Mouse (Mus musculus): ENCODE measurements around the gene Tas2r117. TPM values are rescaled to one million over a fixed set of nuclear protein-coding genes. Genes with fewer than 3 reads are reported as not detected.

Tas2r117 gene
- not detected in 2 replicates for polyA plus RNA-seq (2015; fragmentation: Nextera tagmentation; extraction: Ambion mirVana)

DNA sequence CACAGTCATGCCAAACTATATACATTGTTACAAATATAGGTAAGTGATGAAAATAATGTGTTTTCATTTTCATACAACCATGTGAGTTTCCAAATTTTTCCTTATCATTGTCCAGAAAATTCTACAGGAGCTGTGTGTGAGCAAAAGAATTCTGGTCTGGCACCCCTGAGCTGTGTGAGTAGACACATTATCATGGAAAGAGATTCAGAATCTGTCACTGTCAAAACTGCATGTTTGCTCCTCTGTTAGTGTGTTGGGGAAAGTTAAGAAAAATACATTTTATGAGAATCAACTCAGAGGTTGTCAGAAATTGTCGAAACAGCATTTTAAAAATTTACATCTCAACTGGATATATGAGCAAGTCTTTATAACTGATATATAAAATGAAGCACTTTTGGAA lies at the start of gene Tas2r117:
TSS of gene Tas2r117 (plus strand) at position 301 of the 400 bp plus-strand sequence.
- no peak for DNase-seq (ENCODE audit: low spot score)

- DNase-seq (ENCODE audit: low spot score), result no peak
These were observed 48.2 kb upstream of the Tas2r117 start, which contains the start of gene Tas2r124 for GRCm38 (mm10) chr6:132754430-132754829. Gene Tas2r124, plus strand, starts transcription at chr6:132754730.

- no peak for DNase-seq (ENCODE audit: low spot score)
These were observed 40.8 kb upstream of the Tas2r117 start, which contains the start of gene Tas2r102 for GRCm38 (mm10) chr6:132761831-132762230. Gene Tas2r102, plus strand, starts transcription at chr6:132762131.

GRCm38 (mm10) chr6:132778062-132778461 lies 24.6 kb upstream of the Tas2r117 start, which contains the start of gene Tas2r136:
Gene Tas2r136, minus strand, starts transcription at chr6:132778162.
- no peak for DNase-seq (ENCODE audit: low spot score)

- DNase-seq (ENCODE audit: low spot score), result no peak
These were observed 7.2 kb upstream of the Tas2r117 start for GRCm38 (mm10) chr6:132795393-132795792.

GRCm38 (mm10) chr6:132846842-132847241 lies 44.2 kb downstream of the Tas2r117 start, which contains the start of gene Tas2r123:
Gene Tas2r123, plus strand, starts transcription at chr6:132847142.
- DNase-seq (ENCODE audit: low spot score), result no peak

Other genes with a start within 250 kb of the Tas2r117 start
- gene Prh1, start 233.0 kb upstream of the Tas2r117 start, polyA plus RNA-seq (2015; fragmentation: Nextera tagmentation; extraction: Ambion mirVana), result not detected in 2 replicates
- gene Prp2, start 206.9 kb upstream of the Tas2r117 start, polyA plus RNA-seq (2015; fragmentation: Nextera tagmentation; extraction: Ambion mirVana), result not detected in 2 replicates
- gene A630073D07Rik, start 151.3 kb upstream of the Tas2r117 start, polyA plus RNA-seq (2015; fragmentation: Nextera tagmentation; extraction: Ambion mirVana), result not detected in 2 replicates
- gene Tas2r120, start 145.9 kb upstream of the Tas2r117 start, polyA plus RNA-seq (2015; fragmentation: Nextera tagmentation; extraction: Ambion mirVana), result not detected in 2 replicates
- gene Tas2r121, start 101.8 kb upstream of the Tas2r117 start, polyA plus RNA-seq (2015; fragmentation: Nextera tagmentation; extraction: Ambion mirVana), result not detected in 2 replicates
- not detected in 2 replicates for gene Tas2r122, start 90.9 kb upstream of the Tas2r117 start, polyA plus RNA-seq (2015; fragmentation: Nextera tagmentation; extraction: Ambion mirVana)
- not detected in 2 replicates for gene Tas2r115, start 64.8 kb upstream of the Tas2r117 start, polyA plus RNA-seq (2015; fragmentation: Nextera tagmentation; extraction: Ambion mirVana)
- gene Tas2r124, start 48.1 kb upstream of the Tas2r117 start, polyA plus RNA-seq (2015; fragmentation: Nextera tagmentation; extraction: Ambion mirVana), result not detected in 2 replicates
- not detected in 2 replicates for gene Tas2r102, start 40.7 kb upstream of the Tas2r117 start, polyA plus RNA-seq (2015; fragmentation: Nextera tagmentation; extraction: Ambion mirVana)
- not detected in 2 replicates for gene Tas2r136, start 24.7 kb upstream of the Tas2r117 start, polyA plus RNA-seq (2015; fragmentation: Nextera tagmentation; extraction: Ambion mirVana)
- gene Tas2r123, start 44.3 kb downstream of the Tas2r117 start, polyA plus RNA-seq (2015; fragmentation: Nextera tagmentation; extraction: Ambion mirVana), result not detected in 2 replicates
- not detected in 2 replicates for gene Tas2r116, start 52.6 kb downstream of the Tas2r117 start, polyA plus RNA-seq (2015; fragmentation: Nextera tagmentation; extraction: Ambion mirVana)
- gene Tas2r110, start 65.2 kb downstream of the Tas2r117 start, polyA plus RNA-seq (2015; fragmentation: Nextera tagmentation; extraction: Ambion mirVana), result not detected in 2 replicates
- not detected in 2 replicates for gene Tas2r113, start 90.2 kb downstream of the Tas2r117 start, polyA plus RNA-seq (2015; fragmentation: Nextera tagmentation; extraction: Ambion mirVana)
- not detected in 2 replicates for gene Tas2r125, start 106.8 kb downstream of the Tas2r117 start, polyA plus RNA-seq (2015; fragmentation: Nextera tagmentation; extraction: Ambion mirVana)
- 0.14 TPM in 1 of 2 replicates, not detected in the other for gene Tas2r129, start 148.3 kb downstream of the Tas2r117 start, polyA plus RNA-seq (2015; fragmentation: Nextera tagmentation; extraction: Ambion mirVana)
- not detected in 2 replicates for gene Tas2r131, start 155.1 kb downstream of the Tas2r117 start, polyA plus RNA-seq (2015; fragmentation: Nextera tagmentation; extraction: Ambion mirVana)
- gene Tas2r109, start 178.1 kb downstream of the Tas2r117 start, polyA plus RNA-seq (2015; fragmentation: Nextera tagmentation; extraction: Ambion mirVana), result not detected in 2 replicates
- not detected in 2 replicates for gene Tas2r103, start 234.3 kb downstream of the Tas2r117 start, polyA plus RNA-seq (2015; fragmentation: Nextera tagmentation; extraction: Ambion mirVana)

Data from thymus, postnatal 0 days (tissue).